Mouse (Mus musculus) limb, embryonic 14.5 days (tissue): ENCODE measurements at regions not wholly inside any gene's neighbourhood (a gene's known extent, or its start where the extent isn't known, plus 50 kb on each side); places are given as distances from the start of the nearest gene placed in this dataset.

Source experiments
- ATAC-seq: fragments of 200-750 bp; cut with Nextera tagmentation; 2 replicates; pipeline ENCODE4 v1.8.0; 2017; ENCODE audit warnings: low read depth, moderate number of reproducible peaks, moderate TSS enrichment; ENCODE audit not compliant: low FRiP score
- DNase-seq: peaks from one replicate; pipeline ENCODE4 v3.0.0-alpha.2; 2015; ENCODE audit warnings: low spot score
- H3K27ac ChIP-seq: fragments of 300-500 bp; sonication (generic); replicated peaks from 2 replicates; pipeline ENCODE4 v1.5.1; 2014; ENCODE audit warnings: low read depth, mild to moderate bottlenecking, low read length, moderate library complexity, mixed read lengths
- H3K27me3 ChIP-seq: fragments of 300-500 bp; sonication (generic); 2 replicates; pipeline ENCODE4 v1.6.1; 2014; ENCODE audit warnings: low read length, mixed read lengths; ENCODE audit not compliant: control insufficient read depth, insufficient read depth
- H3K36me3 ChIP-seq: fragments of 300-500 bp; sonication (generic); 2 replicates; pipeline ENCODE4 v1.6.1; 2014; ENCODE audit warnings: mild to moderate bottlenecking, low read length, moderate library complexity, mixed read lengths; ENCODE audit not compliant: control insufficient read depth, insufficient read depth
- H3K4me1 ChIP-seq: fragments of 300-500 bp; sonication (generic); 2 replicates; pipeline ENCODE4 v1.6.1; 2014; ENCODE audit warnings: antibody characterized with exemption, low read length, mixed read lengths; ENCODE audit not compliant: control insufficient read depth, insufficient read depth
- H3K4me2 ChIP-seq: fragments of 300-500 bp; sonication (generic); replicated peaks from 2 replicates; pipeline ENCODE4 v1.6.1; 2014; ENCODE audit warnings: low read depth, mild to moderate bottlenecking, low read length, moderate library complexity; ENCODE audit not compliant: severe bottlenecking
- H3K4me3 ChIP-seq: fragments of 300-500 bp; sonication (generic); replicated peaks from 2 replicates; pipeline ENCODE4 v1.5.1; 2014; ENCODE audit warnings: low read length
- H3K9ac ChIP-seq: fragments of 300-500 bp; sonication (generic); 2 replicates; pipeline ENCODE4 v1.6.1; 2014; ENCODE audit warnings: mild to moderate bottlenecking, low read depth, low read length, moderate library complexity; ENCODE audit not compliant: severe bottlenecking
- H3K9me3 ChIP-seq: fragments of 300-500 bp; sonication (generic); 2 replicates; pipeline ENCODE4 v1.6.1; 2016; ENCODE audit warnings: low read length; ENCODE audit not compliant: control insufficient read depth
- POLR2A ChIP-seq: fragments of 200-500 bp; IDR thresholded peaks from 2 replicates; pipeline ENCODE4 v1.8.0; 2012; ENCODE audit warnings: inconsistent platforms, mild to moderate bottlenecking, moderate library complexity, borderline replicate concordance; ENCODE audit not compliant: insufficient read depth, insufficient read length; ENCODE audit errors: extremely low read depth
- WGBS: fragments of 180-500 bp; shearing (Covaris S2); extraction: QIAGEN DNeasy Blood & Tissue Kit; methylation state at CpG from one replicate; pipeline ENCODE4 v1.1.7; 2014; 5-methylcytosine and 5-hydroxymethylcytosine counted together

DNA sequence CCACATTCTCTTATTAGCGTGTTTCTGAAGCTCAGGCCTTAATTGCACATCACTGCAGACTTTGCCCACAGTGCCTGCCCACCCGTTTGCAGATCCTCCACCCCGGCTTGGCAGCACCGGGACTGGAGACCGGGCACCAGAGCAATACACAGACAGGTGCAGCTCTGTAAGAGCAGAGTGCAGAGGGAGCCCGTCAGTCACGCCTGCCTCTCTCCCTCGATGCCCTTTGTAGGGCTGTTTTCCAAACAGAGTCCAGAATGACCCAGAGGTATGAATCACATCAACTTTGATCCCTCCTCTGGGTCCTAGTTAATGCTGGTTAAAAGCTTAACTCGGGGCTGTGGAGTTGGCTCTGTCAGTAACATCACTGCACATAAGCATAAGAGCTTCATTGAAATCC, 155.3 kb upstream of the Lhx5 start:
- Histone ChIP-seq H3K4me3 (no peak overlapping the region), H3K36me3 (no peaks in the 10 kb centered on the region), H3K9me3 (no peaks in the 10 kb centered on the region), H3K4me2 (no peak overlapping the region), H3K27me3 (peaks cover 29% of the 10 kb centered on the region), H3K9ac (no peak overlapping the region), H3K27ac (no peak overlapping the region), H3K4me1 (no peaks in the 10 kb centered on the region)
- DNase-seq, result no peak
- 67% methylated on average over 8 of the region's 9 CpGs for WGBS
- ATAC-seq, result no peak
- TF ChIP-seq POLR2A, result no peak

DNA sequence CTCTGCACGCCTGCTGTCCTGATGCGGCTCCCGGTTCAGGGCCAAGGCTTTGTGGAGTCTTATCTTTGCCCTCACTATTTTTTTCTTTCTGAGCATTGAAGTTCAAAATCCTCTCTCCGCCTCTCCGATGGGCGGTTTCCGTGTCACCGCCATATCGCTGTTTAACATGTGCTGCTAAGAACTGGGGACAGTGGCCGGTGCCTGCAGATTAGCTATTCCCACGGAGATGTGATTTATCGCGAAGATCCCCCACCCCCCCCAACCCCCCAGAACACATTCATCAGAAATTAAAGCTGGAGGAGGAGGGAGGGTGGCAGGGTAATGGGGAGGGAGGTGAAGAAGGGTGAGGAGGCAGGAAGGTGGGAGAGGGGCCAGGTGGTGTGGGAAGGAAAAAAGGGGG, 151.2 kb upstream of the Lhx5 start:
- Histone ChIP-seq H3K4me3 (no peak overlapping the region), H3K27ac (no peak overlapping the region), H3K36me3 (no peaks in the 10 kb centered on the region), H3K9ac (no peak overlapping the region), H3K4me2 (no peak overlapping the region), H3K9me3 (no peaks in the 10 kb centered on the region), H3K4me1 (no peaks in the 10 kb centered on the region), H3K27me3 (peaks cover 56% of the 10 kb centered on the region)
- ATAC-seq, result no peak
- under 1% methylated on average over 13 of the region's 13 CpGs for WGBS
- DNase-seq, result no peak
- no peak for TF ChIP-seq POLR2A

DNA sequence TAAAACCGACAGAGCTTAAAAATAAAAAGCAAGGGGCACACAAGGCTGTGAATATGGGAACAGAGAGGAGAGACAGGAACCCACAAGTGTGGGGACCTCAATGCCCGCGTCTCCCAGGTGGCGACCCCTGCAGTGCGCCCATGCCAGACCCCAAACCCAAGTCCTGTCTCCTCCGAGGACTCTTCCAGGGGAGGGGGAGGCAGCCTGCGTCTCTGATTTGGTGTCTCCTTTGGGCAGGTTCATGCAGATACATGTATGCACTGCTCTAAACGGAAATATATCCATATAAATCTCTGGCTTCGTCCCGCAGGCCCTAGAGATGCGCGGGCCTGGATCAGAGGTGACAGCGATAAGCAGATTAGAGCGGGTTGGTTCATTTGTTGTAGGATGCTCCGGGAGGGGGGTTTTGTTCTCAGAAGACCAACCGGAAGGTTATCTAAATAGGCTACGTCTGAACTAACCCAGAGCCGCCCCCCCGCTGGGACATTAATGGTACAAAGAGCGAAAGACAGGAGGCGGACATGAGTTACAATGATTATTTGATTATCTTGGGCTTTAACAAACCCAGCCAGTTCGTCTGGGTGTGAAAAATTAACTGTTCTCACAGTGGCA, 150.4 kb upstream of the Lhx5 start:
- ATAC-seq (no peak), DNase-seq (no peak)
- Histone ChIP-seq H3K27me3 (peaks cover 64% of the 10 kb centered on the region), H3K4me2 (no peak overlapping the region), H3K4me1 (no peaks in the 10 kb centered on the region), H3K4me3 (no peak overlapping the region), H3K9ac (no peak overlapping the region), H3K9me3 (no peaks in the 10 kb centered on the region), H3K36me3 (no peaks in the 10 kb centered on the region), H3K27ac (no peak overlapping the region)
- WGBS, result 3% methylated on average over 22 of the region's 22 CpGs
- no peak for TF ChIP-seq POLR2A

DNA sequence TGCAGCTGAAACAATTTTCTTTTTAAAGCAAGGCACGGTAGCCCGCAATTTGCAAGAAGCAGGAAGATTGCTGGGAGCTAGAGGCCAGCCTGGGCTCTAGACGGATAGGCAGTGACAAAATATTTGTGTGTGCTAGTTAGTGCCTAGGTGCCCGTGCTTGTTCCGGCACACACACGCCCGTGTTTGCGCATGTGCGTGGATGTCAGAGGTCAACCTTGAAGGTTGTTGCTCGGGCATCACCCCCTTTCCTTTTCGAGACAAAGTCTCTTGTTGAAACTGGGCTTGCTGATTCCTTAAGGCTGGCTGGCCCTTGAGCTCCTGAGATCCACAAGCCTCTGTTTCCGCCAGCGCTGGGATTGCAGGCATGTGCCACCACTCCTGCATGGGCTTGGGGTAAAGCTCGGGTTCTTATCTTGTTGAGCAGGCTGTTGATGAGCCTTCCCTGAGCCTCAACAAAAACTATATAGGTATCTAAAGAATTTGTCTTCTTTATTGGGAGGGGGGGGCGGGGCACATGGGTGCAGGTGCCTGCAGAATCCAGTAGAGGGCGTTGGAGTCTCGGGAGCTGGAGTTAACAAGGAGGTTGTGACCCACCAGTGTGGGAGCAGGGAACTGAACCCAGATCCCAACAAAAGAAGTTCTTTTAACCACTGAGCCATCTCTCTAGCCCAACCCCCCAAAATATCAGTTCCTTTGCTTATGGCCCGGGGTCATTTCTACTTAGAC, 149.5 kb upstream of the Lhx5 start:
- no peak for TF ChIP-seq POLR2A
- ATAC-seq, result no peak
- peaks cover 73% of the 10 kb centered on the region for H3K27me3 ChIP-seq

DNA sequence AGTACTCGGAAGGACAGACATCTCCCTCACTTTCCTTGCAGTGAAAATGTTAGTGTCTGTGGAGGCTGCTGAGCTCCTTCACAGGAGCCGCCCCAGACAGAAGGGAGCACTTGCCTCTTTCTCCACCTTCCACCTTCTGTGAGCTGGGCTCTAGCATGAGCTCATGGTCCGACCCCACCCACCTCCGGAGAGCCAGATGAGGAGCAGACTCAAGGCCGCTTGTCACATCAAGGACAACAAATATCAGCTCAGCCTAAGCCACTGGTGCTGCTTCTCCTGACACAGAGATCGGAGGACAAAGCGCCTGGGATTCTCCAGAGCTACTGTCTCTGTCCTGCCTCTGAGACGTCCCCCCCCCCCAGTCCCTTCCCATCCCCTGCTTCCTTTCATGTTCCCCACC, 146.9 kb upstream of the Lhx5 start:
- 54% methylated on average over 7 of the region's 8 CpGs for WGBS
- ATAC-seq, result no peak
- DNase-seq, result no peak
- no peaks in the 10 kb centered on the region for H3K36me3 ChIP-seq
- H3K9ac ChIP-seq, result no peak overlapping the region
- TF ChIP-seq POLR2A, result no peak
- H3K4me2 ChIP-seq, result no peak overlapping the region
- H3K27ac ChIP-seq, result no peak overlapping the region
- H3K4me3 ChIP-seq, result no peak overlapping the region
- H3K4me1 ChIP-seq, result no peaks in the 10 kb centered on the region
- H3K9me3 ChIP-seq, result peaks cover under 1% of the 10 kb centered on the region; the same call in 1 of the 2 replicates
- H3K27me3 ChIP-seq, result peaks cover 77% of the 10 kb centered on the region

More for the DNA sequence above, 149.5 kb upstream of the Lhx5 start:
- WGBS, result 27% methylated on average over 18 of the region's 18 CpGs
- H3K4me2 ChIP-seq, result no peak overlapping the region
- H3K36me3 ChIP-seq, result no peaks in the 10 kb centered on the region
- no peak overlapping the region for H3K27ac ChIP-seq
- H3K4me1 ChIP-seq, result no peaks in the 10 kb centered on the region
- H3K9ac ChIP-seq, result no peak overlapping the region
- H3K9me3 ChIP-seq, result no peaks in the 10 kb centered on the region
- H3K4me3 ChIP-seq, result no peak overlapping the region
- no peak for DNase-seq

DNA sequence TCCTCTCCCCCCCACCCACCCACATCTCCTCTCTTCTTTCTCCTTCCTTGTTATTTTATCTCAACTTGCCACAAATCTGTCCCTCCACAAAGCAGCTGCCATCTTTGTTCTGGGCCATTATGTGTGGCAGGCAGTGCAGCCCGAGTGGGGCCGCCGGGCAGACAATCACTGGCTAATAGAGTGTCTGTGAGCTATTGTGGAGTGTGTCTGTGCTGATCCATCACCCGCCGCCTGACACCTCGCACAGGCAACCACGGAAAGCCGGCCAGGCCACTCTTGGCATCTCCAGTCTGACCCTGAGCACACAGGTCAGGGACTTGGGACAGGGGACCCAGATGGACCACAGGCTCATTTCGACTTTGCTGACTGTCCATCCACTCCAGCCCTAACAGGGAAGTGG, 146.5 kb upstream of the Lhx5 start:
- ATAC-seq (no peak), DNase-seq (no peak)
- H3K9me3 ChIP-seq, result peaks cover 3% of the 10 kb centered on the region; the same call in 1 of the 2 replicates
- H3K27ac ChIP-seq, result no peak overlapping the region
- H3K9ac ChIP-seq, result no peak overlapping the region
- no peaks in the 10 kb centered on the region for H3K36me3 ChIP-seq
- no peak for TF ChIP-seq POLR2A
- WGBS, result 29% methylated on average over 9 of the region's 9 CpGs
- H3K27me3 ChIP-seq, result peaks cover 73% of the 10 kb centered on the region
- no peaks in the 10 kb centered on the region for H3K4me1 ChIP-seq
- H3K4me3 ChIP-seq, result no peak overlapping the region
- H3K4me2 ChIP-seq, result no peak overlapping the region
